Comparison of ENCODE assay signal across 9 mouse cellular contexts in the genomic region with DNA sequence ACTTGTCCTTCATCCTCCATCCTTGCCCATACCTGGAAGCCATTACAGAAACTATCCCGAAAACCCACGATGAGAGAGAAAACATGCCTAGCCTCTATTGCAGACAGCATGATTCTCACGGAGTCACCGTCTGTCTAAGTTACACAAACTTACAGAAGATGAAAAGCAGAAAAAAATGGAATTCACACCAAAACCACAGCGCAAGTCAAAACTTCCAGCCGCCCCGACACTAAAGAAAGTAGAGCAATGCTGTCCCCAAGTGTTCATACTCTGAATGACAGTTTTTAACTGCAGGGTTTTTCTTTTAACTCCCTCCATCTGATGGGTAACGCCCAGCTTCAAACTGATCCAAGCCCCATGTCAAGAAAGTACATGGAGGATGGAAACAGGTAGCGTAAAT. TPM values are rescaled to one million over a fixed set of nuclear protein-coding genes. Genes with fewer than 3 reads are reported as not detected.
DNase-seq lines count a peak whose midpoint lies in the region; ATAC-seq and TF ChIP-seq lines count a peak whose summit lies in the region.
"Had no signal": no experiment of that assay in that cellular context is flagged by ENCODE, and none has a peak within 500 bp of the region (broad histone marks: within the 10 kb centered on the region; RNA-seq: fewer than 3 reads in every experiment).

No protein-coding gene starts in this region.

- DNase-seq in c-Kit-positive CD71-positive TER-119-negative erythroid progenitor cells, embryonic 14.5 days (ENCODE audit: low read depth): peak; percentile 44
- DNase-seq in gastrocnemius, adult 2 months: peak; percentile 37
- peak; percentile 18 to 58 for DNase-seq in layer of hippocampus, adult 8-10 months (ENCODE audit: low spot score in 2 of 2)
- peak; percentile 70 for DNase-seq in thymus, postnatal 14 days

- 18% methylated on average over 9 of the region's 9 CpGs for WGBS in intestine, postnatal 0 days
- WGBS in intestine, embryonic 16.5 days: 19% methylated on average over 9 of the region's 9 CpGs

- H3K4me2 ChIP-seq in intestine, postnatal 0 days (replicated peaks; ENCODE audit: low read depth): no peak overlapping the region
- no peak overlapping the region for H3K4me2 ChIP-seq in intestine, embryonic 16.5 days (ENCODE audit: low read depth, low read length)

- no peak for ATAC-seq in intestine, postnatal 0 days
- no peak for ATAC-seq in intestine, embryonic 16.5 days
- peak; percentile 90 for ATAC-seq in megakaryocyte progenitor cell, adult 5-6 weeks (replicated peaks; ENCODE audit: poor library complexity)

- H3K27ac ChIP-seq in intestine, postnatal 0 days (ENCODE audit: low read depth, low read length): no peak overlapping the region
- H3K27ac ChIP-seq in intestine, embryonic 16.5 days (ENCODE audit: low read length): no peak overlapping the region
- H3K27ac ChIP-seq in ES-Bruce4 (ENCODE audit: insufficient read depth, low read length): no peak overlapping the region
- no peak overlapping the region for H3K27ac ChIP-seq in gastrocnemius, adult 2 months

- no peaks in the 10 kb centered on the region for H3K9me3 ChIP-seq in intestine, postnatal 0 days (ENCODE audit: control insufficient read depth)
- no peaks in the 10 kb centered on the region for H3K9me3 ChIP-seq in intestine, embryonic 16.5 days (ENCODE audit: control insufficient read depth, low read length)
- H3K9me3 ChIP-seq in ES-Bruce4 (replicated peaks; ENCODE audit: control insufficient read depth, insufficient read depth, low read length, poor library complexity, severe bottlenecking): no peaks in the 10 kb centered on the region

- peak; percentile 82 for TF ChIP-seq CTCF in intestine, postnatal 0 days (IDR thresholded peaks at IDR 0.05; ENCODE audit: low read depth)
- TF ChIP-seq CTCF in ES-Bruce4 (IDR thresholded peaks at IDR 0.05; ENCODE audit: low read depth, low read length): peak; percentile 10
- peak; percentile 88 for TF ChIP-seq CTCF in gastrocnemius, adult 2 months (IDR thresholded peaks at IDR 0.05)

- no peaks in the 10 kb centered on the region for H3K4me1 ChIP-seq in intestine, postnatal 0 days (replicated peaks; ENCODE audit: control insufficient read depth, insufficient read depth, low read length)
- H3K4me1 ChIP-seq in intestine, embryonic 16.5 days (ENCODE audit: control insufficient read depth, insufficient read depth, low read length): no peaks in the 10 kb centered on the region
- no peaks in the 10 kb centered on the region for H3K4me1 ChIP-seq in ES-Bruce4 (ENCODE audit: control insufficient read depth, insufficient read depth, low read length)

- intact Hi-C loops in gastrocnemius, adult 2 months (cut with DNase I): loop anchor here (2.0 to 10.0 kb wide), 3 partner anchors 73 to 977 kb away; no protein-coding TSS in a partner anchor

- no peak for TF ChIP-seq POLR2A in ES-Bruce4 (IDR thresholded peaks at IDR 0.05; ENCODE audit: insufficient read depth, low read length)

- TF ChIP-seq EP300 in ES-Bruce4 (IDR thresholded peaks at IDR 0.05; ENCODE audit: insufficient read depth, low read depth, low read length): no peak

- H3K4me3 ChIP-seq in intestine, postnatal 0 days (ENCODE audit: low read depth, low read length): no peak overlapping the region
- H3K4me3 ChIP-seq in intestine, embryonic 16.5 days (ENCODE audit: low read length): no peak overlapping the region
- H3K4me3 ChIP-seq in ES-Bruce4 (ENCODE audit: low read depth, low read length): no peak overlapping the region
- H3K4me3 ChIP-seq in gastrocnemius, adult 2 months: peak overlapping the region; percentile 54
- H3K4me3 ChIP-seq: erythroblast, embryonic 14.5 days had no signal

- H3K27me3 ChIP-seq in intestine, postnatal 0 days (replicated peaks; ENCODE audit: control insufficient read depth, insufficient read depth, low read length): no peaks in the 10 kb centered on the region
- H3K27me3 ChIP-seq in intestine, embryonic 16.5 days (replicated peaks; ENCODE audit: control insufficient read depth, insufficient read depth, low read length): no peaks in the 10 kb centered on the region
- H3K27me3 ChIP-seq in ES-Bruce4 (ENCODE audit: control insufficient read depth, insufficient read depth, low read length, poor library complexity, severe bottlenecking): no peaks in the 10 kb centered on the region

- no peaks in the 10 kb centered on the region for H3K36me3 ChIP-seq in intestine, postnatal 0 days (ENCODE audit: control insufficient read depth, insufficient read depth)
- H3K36me3 ChIP-seq in intestine, embryonic 16.5 days (ENCODE audit: control insufficient read depth, insufficient read depth, low read length): no peaks in the 10 kb centered on the region
- no peaks in the 10 kb centered on the region for H3K36me3 ChIP-seq in ES-Bruce4 (ENCODE audit: control insufficient read depth, insufficient read depth, low read length, poor library complexity, severe bottlenecking)

- H3K9ac ChIP-seq in intestine, postnatal 0 days (ENCODE audit: low read depth, low read length): no peak overlapping the region
- H3K9ac ChIP-seq in intestine, embryonic 16.5 days (ENCODE audit: low read depth, low read length): no peak overlapping the region
- H3K9ac ChIP-seq in ES-Bruce4 (ENCODE audit: low read depth, poor library complexity, severe bottlenecking): no peak overlapping the region

RNA-seq across cellular contexts. Expression of a gene that starts 39.6 kb away (rescaled TPM):
- 69.4 and 72.9 TPM in 2 replicates for polyA plus RNA-seq in intestine, postnatal 0 days (2015; fragmentation: Nextera tagmentation; extraction: Ambion mirVana)
- polyA plus RNA-seq in intestine, embryonic 16.5 days (2015; fragmentation: Nextera tagmentation; extraction: Ambion mirVana): 110 and 125 TPM in 2 replicates
- polyA plus RNA-seq in ES-Bruce4 (2011; ENCODE audit: insufficient read depth, insufficient read length, low read depth, missing spikeins): 143 and 148 TPM in 2 replicates
- total RNA-seq in gastrocnemius, adult 2 months (2021): 100 to 1,000 TPM; 140 to 194 TPM
- total RNA-seq in layer of hippocampus, adult 8-10 months (2022): 10 to 100 TPM; 44.6 to 55.6 (median 48.9) TPM
- total RNA-seq in megakaryocyte progenitor cell, adult 5-6 weeks (2015): 266 and 287 TPM in 2 replicates
- total RNA-seq in megakaryocyte progenitor cell, adult 5-6 weeks (2017): 143 and 145 TPM in 2 replicates

Comparison
In these comparisons a context has a peak if more than half of its experiments do, and no peak if none do; other contexts are left out.
1. CTCF ChIP-seq: peak in every context shown above with its lines; median percentile 88 in gastrocnemius, adult 2 months; 82 in intestine, postnatal 0 days; 10 in ES-Bruce4.